Mouse (Mus musculus): ENCODE results near the gene Islr2. TPM values are rescaled to one million over a fixed set of nuclear protein-coding genes. Genes with fewer than 3 reads are reported as not detected.

Gene Islr2
- polyA plus RNA-seq, 1 experiment, result 0.28 TPM

DNA sequence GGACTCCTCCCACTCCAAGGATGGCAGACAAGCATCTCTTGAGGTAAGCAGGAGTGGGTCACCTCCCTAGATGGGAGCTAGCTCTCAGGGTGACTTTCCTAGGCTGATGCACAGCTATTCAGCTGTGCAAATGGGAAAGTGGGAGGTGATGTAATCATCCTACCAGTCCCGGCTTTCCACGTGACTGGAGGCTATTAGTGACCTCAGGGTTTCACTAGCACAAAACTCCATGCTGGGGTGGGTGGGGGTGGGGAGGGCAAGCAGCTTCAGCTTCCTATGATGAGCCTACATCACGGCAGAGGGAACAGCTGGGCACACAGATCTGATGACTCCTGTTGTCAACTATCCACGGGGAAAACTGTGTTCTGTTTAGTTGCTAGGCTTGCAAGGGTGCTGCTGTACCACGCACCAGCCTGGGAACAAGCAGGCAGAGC lies 29.3 kb downstream of the Islr2 start:
- Histone ChIP-seq H3K27ac (ENCODE audit: insufficient read depth, low read length) (no peak overlapping the region), H3K4me1 (ENCODE audit: control insufficient read depth, insufficient read depth, insufficient read length) (no peaks in the 10 kb centered on the region), H3K4me3 (ENCODE audit: extremely low read depth, insufficient read depth, insufficient read length) (no peak overlapping the region), H3K36me3 (ENCODE audit: control insufficient read depth, insufficient read depth, low read length) (no peaks in the 10 kb centered on the region), H3K27me3 (ENCODE audit: control insufficient read depth, insufficient read depth, low read length) (no peaks in the 10 kb centered on the region)
- TF ChIP-seq POLR2A (IDR thresholded peaks at IDR 0.05; ENCODE audit: low read depth, low read length), result no peak
- no peak for TF ChIP-seq CTCF (IDR thresholded peaks at IDR 0.05; ENCODE audit: extremely low read depth, insufficient read depth, insufficient read length, insufficient replicate concordance)
- no peak for DNase-seq (ENCODE audit: low read depth in 1 of 2, low spot score in 2 of 2)
- WGBS, result 88% methylated on average over 5 of the region's 5 CpGs

DNA sequence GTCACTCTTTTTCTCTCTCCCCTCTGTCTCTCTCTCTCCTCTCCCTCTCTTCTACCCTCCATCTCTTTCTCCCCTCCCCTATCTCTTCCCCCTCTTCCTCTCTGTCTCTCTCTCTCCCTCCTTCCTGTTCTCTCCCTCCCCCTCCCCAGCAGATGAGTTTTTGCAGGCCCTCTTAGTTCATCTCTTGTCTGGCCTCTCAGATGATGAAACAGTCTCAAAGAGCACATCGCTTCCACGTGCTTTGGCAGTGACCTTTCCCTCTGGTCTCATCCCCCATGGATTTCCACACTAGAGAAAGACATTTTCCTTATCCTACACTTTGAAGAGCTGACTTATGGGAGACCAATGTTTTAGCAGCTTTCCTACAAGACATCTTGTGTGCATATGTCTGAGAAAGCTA lies 31.3 kb downstream of the Islr2 start:
- Histone ChIP-seq H3K4me3 (ENCODE audit: extremely low read depth, insufficient read depth, insufficient read length) (no peak overlapping the region), H3K36me3 (ENCODE audit: control insufficient read depth, insufficient read depth, low read length) (no peaks in the 10 kb centered on the region), H3K4me1 (ENCODE audit: control insufficient read depth, insufficient read depth, insufficient read length) (no peaks in the 10 kb centered on the region), H3K27me3 (ENCODE audit: control insufficient read depth, insufficient read depth, low read length) (no peaks in the 10 kb centered on the region), H3K27ac (ENCODE audit: insufficient read depth, low read length) (no peak overlapping the region)
- DNase-seq (ENCODE audit: low read depth in 1 of 2, low spot score in 2 of 2), result no peak
- WGBS, result 84% methylated on average over 2 of the region's 2 CpGs
- TF ChIP-seq POLR2A (IDR thresholded peaks at IDR 0.05; ENCODE audit: low read depth, low read length) (no peak), CTCF (IDR thresholded peaks at IDR 0.05; ENCODE audit: extremely low read depth, insufficient read depth, insufficient read length, insufficient replicate concordance) (no peak)

DNA sequence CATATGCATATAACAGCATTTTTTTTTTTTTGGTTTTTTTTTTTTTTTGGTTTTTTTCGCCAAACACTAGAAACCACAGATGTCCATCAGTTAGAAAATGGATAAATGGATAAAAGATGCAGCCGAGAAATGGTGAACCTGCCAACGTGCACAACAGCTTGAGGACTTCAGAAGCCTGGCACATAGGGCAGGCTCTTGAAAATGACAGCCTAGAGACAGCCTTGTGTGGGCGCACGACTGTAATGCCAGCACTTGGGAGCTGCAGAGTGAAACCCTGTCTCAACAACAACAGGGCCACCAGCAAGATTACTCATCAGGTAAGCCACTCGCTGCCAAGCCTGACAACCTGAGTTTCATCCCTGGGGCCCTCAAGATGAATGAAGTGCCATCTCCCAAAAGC lies 34.7 kb downstream of the Islr2 start:
- 83% methylated on average over 6 of the region's 6 CpGs for WGBS
- H3K36me3 ChIP-seq (ENCODE audit: control insufficient read depth, insufficient read depth, low read length), result no peaks in the 10 kb centered on the region
- no peaks in the 10 kb centered on the region for H3K27me3 ChIP-seq (ENCODE audit: control insufficient read depth, insufficient read depth, low read length)
- no peak for TF ChIP-seq CTCF (IDR thresholded peaks at IDR 0.05; ENCODE audit: extremely low read depth, insufficient read depth, insufficient read length, insufficient replicate concordance)
- TF ChIP-seq POLR2A (IDR thresholded peaks at IDR 0.05; ENCODE audit: low read depth, low read length), result no peak
- no peak overlapping the region for H3K27ac ChIP-seq (ENCODE audit: insufficient read depth, low read length)
- H3K4me1 ChIP-seq (ENCODE audit: control insufficient read depth, insufficient read depth, insufficient read length), result no peaks in the 10 kb centered on the region
- H3K4me3 ChIP-seq (ENCODE audit: extremely low read depth, insufficient read depth, insufficient read length), result no peak overlapping the region
- DNase-seq (ENCODE audit: low read depth in 1 of 2, low spot score in 2 of 2), result no peak

GRCm38 (mm10) chr9:58168880-58169279 lies 35.2 kb downstream of the Islr2 start:
- TF ChIP-seq CTCF (IDR thresholded peaks at IDR 0.05; ENCODE audit: extremely low read depth, insufficient read depth, insufficient read length, insufficient replicate concordance) (no peak), POLR2A (IDR thresholded peaks at IDR 0.05; ENCODE audit: low read depth, low read length) (no peak)
- Histone ChIP-seq H3K4me1 (ENCODE audit: control insufficient read depth, insufficient read depth, insufficient read length) (no peaks in the 10 kb centered on the region), H3K36me3 (ENCODE audit: control insufficient read depth, insufficient read depth, low read length) (no peaks in the 10 kb centered on the region), H3K4me3 (ENCODE audit: extremely low read depth, insufficient read depth, insufficient read length) (no peak overlapping the region), H3K27me3 (ENCODE audit: control insufficient read depth, insufficient read depth, low read length) (no peaks in the 10 kb centered on the region), H3K27ac (ENCODE audit: insufficient read depth, low read length) (no peak overlapping the region)
- DNase-seq (ENCODE audit: low read depth in 1 of 2, low spot score in 2 of 2), result no peak
- WGBS, result 82% methylated on average over 3 of the region's 3 CpGs

DNA sequence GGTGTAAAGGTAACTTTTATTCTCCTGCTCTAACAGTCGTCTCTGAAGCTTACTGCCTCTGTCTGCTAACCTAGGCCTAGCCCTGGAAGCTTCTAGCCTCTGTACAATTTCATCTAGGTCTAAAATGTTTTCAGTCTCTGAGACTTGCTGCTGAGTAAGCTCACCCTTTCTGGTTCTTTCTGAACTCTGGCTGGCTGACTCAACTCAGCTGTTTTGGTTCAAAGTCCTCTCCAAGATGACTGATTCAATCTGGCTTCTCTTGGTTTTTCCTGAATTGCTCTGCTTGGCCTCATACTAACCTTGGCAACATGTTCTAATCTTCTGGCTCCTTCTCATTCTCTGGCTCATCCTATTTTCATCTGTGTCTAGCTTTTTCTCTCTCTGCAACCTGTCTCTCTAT lies 38.3 kb downstream of the Islr2 start:
- H3K27me3 ChIP-seq (ENCODE audit: control insufficient read depth, insufficient read depth, low read length), result no peaks in the 10 kb centered on the region
- no peak overlapping the region for H3K27ac ChIP-seq (ENCODE audit: insufficient read depth, low read length)
- WGBS, result 81% methylated on average over 1 of the region's 1 CpGs

GRCm38 (mm10) chr9:58163146-58163545 lies 41.0 kb downstream of the Islr2 start:
- no peaks in the 10 kb centered on the region for H3K36me3 ChIP-seq (ENCODE audit: control insufficient read depth, insufficient read depth, low read length)
- H3K27me3 ChIP-seq (ENCODE audit: control insufficient read depth, insufficient read depth, low read length), result no peaks in the 10 kb centered on the region
- 81% methylated on average over 5 of the region's 5 CpGs for WGBS
- DNase-seq (ENCODE audit: low read depth in 1 of 2, low spot score in 2 of 2), result no peak
- H3K4me3 ChIP-seq (ENCODE audit: extremely low read depth, insufficient read depth, insufficient read length), result no peak overlapping the region
- no peak for TF ChIP-seq POLR2A (IDR thresholded peaks at IDR 0.05; ENCODE audit: low read depth, low read length)
- TF ChIP-seq CTCF (IDR thresholded peaks at IDR 0.05; ENCODE audit: extremely low read depth, insufficient read depth, insufficient read length, insufficient replicate concordance), result no peak
- H3K27ac ChIP-seq (ENCODE audit: insufficient read depth, low read length), result no peak overlapping the region
- H3K4me1 ChIP-seq (ENCODE audit: control insufficient read depth, insufficient read depth, insufficient read length), result peaks cover 5% of the 10 kb centered on the region; the same call in 1 of the 2 replicates

More for the DNA sequence above, 38.3 kb downstream of the Islr2 start:
- H3K36me3 ChIP-seq (ENCODE audit: control insufficient read depth, insufficient read depth, low read length), result no peaks in the 10 kb centered on the region
- 0 out of 2 replicates have a peak, but pooled peaks cover 2% of the 10 kb centered on the region for H3K4me1 ChIP-seq (ENCODE audit: control insufficient read depth, insufficient read depth, insufficient read length)
- TF ChIP-seq CTCF (IDR thresholded peaks at IDR 0.05; ENCODE audit: extremely low read depth, insufficient read depth, insufficient read length, insufficient replicate concordance) (no peak), POLR2A (IDR thresholded peaks at IDR 0.05; ENCODE audit: low read depth, low read length) (no peak)
- DNase-seq (ENCODE audit: low read depth in 1 of 2, low spot score in 2 of 2), result no peak
- H3K4me3 ChIP-seq (ENCODE audit: extremely low read depth, insufficient read depth, insufficient read length), result no peak overlapping the region

DNA sequence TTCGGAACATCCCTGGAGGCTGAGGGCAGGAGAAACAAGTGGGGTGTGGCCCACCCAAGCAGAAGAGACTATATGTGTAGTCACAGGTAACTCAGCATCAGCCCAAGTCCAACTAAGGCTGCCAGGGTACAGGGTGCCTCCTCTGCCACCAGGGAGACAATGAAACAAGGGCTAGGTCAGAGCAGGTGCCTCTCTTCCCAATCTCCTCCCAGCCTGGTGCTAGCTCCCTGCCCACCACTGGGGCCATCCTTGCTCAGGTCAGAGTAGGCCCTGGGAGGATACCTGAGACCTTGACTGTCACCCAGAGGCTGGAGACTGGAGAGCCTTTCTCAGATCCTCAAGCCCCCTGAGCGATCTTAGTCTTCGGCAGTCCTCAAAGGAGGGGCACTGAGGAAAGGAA lies 41.9 kb downstream of the Islr2 start:
- 88% methylated on average over 3 of the region's 3 CpGs for WGBS

More for the DNA sequence above, 41.9 kb downstream of the Islr2 start:
- peaks cover 5% of the 10 kb centered on the region; the same call in 1 of the 2 replicates for H3K4me1 ChIP-seq (ENCODE audit: control insufficient read depth, insufficient read depth, insufficient read length)
- H3K36me3 ChIP-seq (ENCODE audit: control insufficient read depth, insufficient read depth, low read length), result no peaks in the 10 kb centered on the region
- no peak for TF ChIP-seq CTCF (IDR thresholded peaks at IDR 0.05; ENCODE audit: extremely low read depth, insufficient read depth, insufficient read length, insufficient replicate concordance)
- no peak for TF ChIP-seq POLR2A (IDR thresholded peaks at IDR 0.05; ENCODE audit: low read depth, low read length)
- no peaks in the 10 kb centered on the region for H3K27me3 ChIP-seq (ENCODE audit: control insufficient read depth, insufficient read depth, low read length)
- no peak overlapping the region for H3K27ac ChIP-seq (ENCODE audit: insufficient read depth, low read length)
- no peak for DNase-seq (ENCODE audit: low read depth in 1 of 2, low spot score in 2 of 2)
- H3K4me3 ChIP-seq (ENCODE audit: extremely low read depth, insufficient read depth, insufficient read length), result no peak overlapping the region
